Mouse (Mus musculus): Measurements from ENCODE around the gene Slfn2.

- TF ChIP-seq CTCF (IDR thresholded peaks at IDR 0.05; ENCODE audit: extremely low read depth, insufficient read depth, low read length) (no peak), POLR2A (IDR thresholded peaks at IDR 0.05; ENCODE audit: extremely low read depth, insufficient read depth, low read length) (no peak)
These were observed 19.3 kb upstream of the Slfn2 start for GRCm38 (mm10) chr11:83045642-83046041.
